Mouse (Mus musculus) midbrain, embryonic 16.5 days (tissue): ENCODE results near the gene Magi2. TPM values are rescaled to one million over a fixed set of nuclear protein-coding genes. Genes with fewer than 3 reads are reported as not detected.

ENCODE experiments used
- ATAC-seq: fragments of 200-750 bp; cut with Nextera tagmentation; 2 replicates; pipeline ENCODE4 v1.8.0; 2017; ENCODE audit warnings: moderate TSS enrichment
- H3K27ac ChIP-seq: fragments of 300-500 bp; sonication (generic); 2 replicates; pipeline ENCODE4 v1.5.1; 2014; ENCODE audit warnings: mild to moderate bottlenecking, low read length, mixed read lengths
- H3K27me3 ChIP-seq: fragments of 300-500 bp; sonication (generic); 2 replicates; pipeline ENCODE4 v1.6.1; 2014; ENCODE audit warnings: low read depth, low read length, mixed read lengths; ENCODE audit not compliant: control insufficient read depth, insufficient read depth
- H3K36me3 ChIP-seq: fragments of 300-500 bp; sonication (generic); 2 replicates; pipeline ENCODE4 v1.6.1; 2014; ENCODE audit warnings: mild to moderate bottlenecking, low read length, moderate library complexity, mixed read lengths; ENCODE audit not compliant: control insufficient read depth, insufficient read depth
- H3K4me1 ChIP-seq: fragments of 300-500 bp; sonication (generic); 2 replicates; pipeline ENCODE4 v1.6.1; 2014; ENCODE audit warnings: mild to moderate bottlenecking, low read length, mixed read lengths; ENCODE audit not compliant: control insufficient read depth, insufficient read depth
- H3K4me2 ChIP-seq: fragments of 300-500 bp; sonication (generic); 2 replicates; pipeline ENCODE4 v1.6.1; 2014; ENCODE audit warnings: mild to moderate bottlenecking, low read length, mixed read lengths
- H3K4me3 ChIP-seq: fragments of 300-500 bp; sonication (generic); 2 replicates; pipeline ENCODE4 v1.5.1; 2014; ENCODE audit warnings: low read depth, mild to moderate bottlenecking, low read length, moderate library complexity, mixed read lengths
- H3K9ac ChIP-seq: fragments of 300-500 bp; sonication (generic); 2 replicates; pipeline ENCODE4 v1.6.1; 2014; ENCODE audit warnings: low read depth, low read length, mixed read lengths
- H3K9me3 ChIP-seq: fragments of 300-500 bp; sonication (generic); replicated peaks from 2 replicates; pipeline ENCODE4 v1.6.1; 2014; ENCODE audit warnings: mild to moderate bottlenecking, low read length, mixed read lengths; ENCODE audit not compliant: control insufficient read depth, poor library complexity, severe bottlenecking
- WGBS: fragments of 180-500 bp; shearing (Covaris S2); extraction: QIAGEN DNeasy Blood & Tissue Kit; methylation state at CpG from one replicate; pipeline ENCODE4 v1.1.7; 2014; 5-methylcytosine and 5-hydroxymethylcytosine counted together
- polyA plus RNA-seq: library from polyadenylated mRNA; unstranded; fragments of >200 nt; fragmentation: Nextera tagmentation; extraction: Ambion mirVana; gene quantifications from 2 replicates; pipeline ENCODE4 v1.2.1, GENCODE M21; 2015

Magi2 gene
- polyA plus RNA-seq, 1 experiment from 2014 or later = 33.0 TPM

- H3K4me2 ChIP-seq = no peak overlapping the region
- ATAC-seq = no peak
- H3K27me3 ChIP-seq = no peaks in the 10 kb centered on the region
- H3K36me3 ChIP-seq = no peaks in the 10 kb centered on the region
- H3K9me3 ChIP-seq = no peaks in the 10 kb centered on the region
- H3K4me1 ChIP-seq = peaks cover 6% of the 10 kb centered on the region
- 78% methylated on average over 7 of the region's 7 CpGs for WGBS
- no peak overlapping the region for H3K27ac ChIP-seq
- H3K4me3 ChIP-seq = no peak overlapping the region
- H3K9ac ChIP-seq = no peak overlapping the region
These were observed 1394.0 kb downstream of the Magi2 start for GRCm38 (mm10) chr5:20620596-20621511.

GRCm38 (mm10) chr5:20622417-20622816, 1395.6 kb downstream of the Magi2 start:
- WGBS = 27% methylated on average over 3 of the region's 3 CpGs
- H3K36me3 ChIP-seq = no peaks in the 10 kb centered on the region
- peaks cover 6% of the 10 kb centered on the region for H3K4me1 ChIP-seq
- no peak overlapping the region for H3K4me2 ChIP-seq
- peak; percentile 34; the same call in 1 of the 2 replicates for ATAC-seq
- H3K27ac ChIP-seq = no peak overlapping the region
- no peaks in the 10 kb centered on the region for H3K9me3 ChIP-seq
- no peak overlapping the region for H3K4me3 ChIP-seq
- no peak overlapping the region for H3K9ac ChIP-seq
- H3K27me3 ChIP-seq = no peaks in the 10 kb centered on the region

GRCm38 (mm10) chr5:20622837-20623573, 1396.2 kb downstream of the Magi2 start:
- WGBS = 29% methylated on average over 10 of the region's 10 CpGs
- Histone ChIP-seq H3K4me2 (no peak overlapping the region), H3K4me1 (peaks cover 6% of the 10 kb centered on the region), H3K9me3 (no peaks in the 10 kb centered on the region), H3K4me3 (no peak overlapping the region), H3K27ac (no peak overlapping the region), H3K9ac (no peak overlapping the region), H3K36me3 (no peaks in the 10 kb centered on the region), H3K27me3 (no peaks in the 10 kb centered on the region)
- peak; percentile 92 for ATAC-seq

- Histone ChIP-seq H3K4me2 (no peak overlapping the region), H3K27ac (no peak overlapping the region), H3K4me3 (no peak overlapping the region), H3K9me3 (no peaks in the 10 kb centered on the region), H3K36me3 (no peaks in the 10 kb centered on the region), H3K4me1 (peaks cover 6% of the 10 kb centered on the region), H3K9ac (no peak overlapping the region), H3K27me3 (no peaks in the 10 kb centered on the region)
- 63% methylated on average over 2 of the region's 2 CpGs for WGBS
- no peak for ATAC-seq
These were observed 1398.3 kb downstream of the Magi2 start for GRCm38 (mm10) chr5:20625117-20625516.

GRCm38 (mm10) chr5:20628954-20629601, 1402.2 kb downstream of the Magi2 start:
- Histone ChIP-seq H3K27me3 (no peaks in the 10 kb centered on the region), H3K9ac (no peak overlapping the region), H3K27ac (no peak overlapping the region), H3K4me3 (no peak overlapping the region), H3K4me1 (no peaks in the 10 kb centered on the region), H3K9me3 (no peaks in the 10 kb centered on the region), H3K4me2 (no peak overlapping the region), H3K36me3 (no peaks in the 10 kb centered on the region)
- ATAC-seq = no peak
- 68% methylated on average over 4 of the region's 4 CpGs for WGBS

- Histone ChIP-seq H3K4me1 (no peaks in the 10 kb centered on the region), H3K9ac (no peak overlapping the region), H3K4me3 (no peak overlapping the region), H3K27ac (no peak overlapping the region), H3K36me3 (no peaks in the 10 kb centered on the region), H3K4me2 (no peak overlapping the region), H3K9me3 (no peaks in the 10 kb centered on the region), H3K27me3 (no peaks in the 10 kb centered on the region)
- ATAC-seq = no peak
- 59% methylated on average over 14 of the region's 14 CpGs for WGBS
These were observed 1407.4 kb downstream of the Magi2 start for GRCm38 (mm10) chr5:20634046-20634769.

GRCm38 (mm10) chr5:20634822-20635221, 1408.0 kb downstream of the Magi2 start:
- 51% methylated on average over 8 of the region's 8 CpGs for WGBS
- Histone ChIP-seq H3K27me3 (no peaks in the 10 kb centered on the region), H3K4me1 (no peaks in the 10 kb centered on the region), H3K4me3 (no peak overlapping the region), H3K9ac (no peak overlapping the region), H3K36me3 (no peaks in the 10 kb centered on the region), H3K9me3 (no peaks in the 10 kb centered on the region), H3K27ac (no peak overlapping the region), H3K4me2 (no peak overlapping the region)
- ATAC-seq = no peak

- no peak overlapping the region for H3K4me2 ChIP-seq
- H3K9ac ChIP-seq = no peak overlapping the region
- H3K27me3 ChIP-seq = no peaks in the 10 kb centered on the region
- H3K9me3 ChIP-seq = no peaks in the 10 kb centered on the region
- H3K4me1 ChIP-seq = 0 out of 2 replicates have a peak, but pooled peaks cover 11% of the 10 kb centered on the region
- 81% methylated on average over 5 of the region's 5 CpGs for WGBS
- H3K4me3 ChIP-seq = no peak overlapping the region
- peak; percentile 64 for ATAC-seq
- H3K27ac ChIP-seq = no peak overlapping the region
- no peaks in the 10 kb centered on the region for H3K36me3 ChIP-seq
These were observed 1410.6 kb downstream of the Magi2 start for GRCm38 (mm10) chr5:20637300-20637989.
